Mouse (Mus musculus) small intestine, adult 2 months (tissue): ENCODE data around the gene Sall2. TPM values are rescaled to one million over a fixed set of nuclear protein-coding genes. Genes with fewer than 3 reads are reported as not detected.

Experiments
- H3K27ac ChIP-seq: fragments of 200-500 bp; 2 replicates; pipeline ENCODE4 v1.5.1; 2012; ENCODE audit warnings: low read depth, low read length, control low read depth, inconsistent platforms; ENCODE audit not compliant: insufficient read depth
- H3K27me3 ChIP-seq: fragments of 200-500 bp; 2 replicates; pipeline ENCODE4 v1.6.1; 2012; ENCODE audit warnings: mild to moderate bottlenecking, moderate library complexity, low read length, inconsistent platforms; ENCODE audit not compliant: control insufficient read depth, insufficient read depth
- H3K36me3 ChIP-seq: fragments of 200-500 bp; 2 replicates; pipeline ENCODE4 v1.6.1; 2012; ENCODE audit warnings: mild to moderate bottlenecking, low read length, control low read depth, inconsistent platforms; ENCODE audit not compliant: control insufficient read depth, insufficient read depth
- H3K4me1 ChIP-seq: fragments of 200-500 bp; 2 replicates; pipeline ENCODE4 v1.6.1; 2012; ENCODE audit warnings: low read length, inconsistent platforms, mixed read lengths; ENCODE audit not compliant: control insufficient read depth, insufficient read depth, insufficient read length
- H3K4me3 ChIP-seq: fragments of 200-500 bp; 2 replicates; pipeline ENCODE4 v1.5.1; 2012; ENCODE audit warnings: low read depth, mild to moderate bottlenecking, control low read depth, inconsistent platforms, low read length, moderate library complexity
- CTCF ChIP-seq: fragments of 200-500 bp; IDR thresholded peaks from 2 replicates; pipeline ENCODE4 v1.5.1; 2012; ENCODE audit warnings: low read depth, mild to moderate bottlenecking, control low read depth, inconsistent platforms, low read length, moderate library complexity, mixed read lengths; ENCODE audit not compliant: insufficient replicate concordance, insufficient read length; ENCODE audit errors: extremely low read depth
- POLR2A ChIP-seq: fragments of 200-500 bp; IDR thresholded peaks from 2 replicates; pipeline ENCODE4 v1.6.1; 2012; ENCODE audit warnings: low read depth, mild to moderate bottlenecking, control low read depth, inconsistent platforms, low read length, moderate library complexity
- WGBS: fragments of 180-500 bp; shearing (Covaris S2); methylation state at CpG from one replicate; pipeline ENCODE4 v1.1.7; 2018; 5-methylcytosine and 5-hydroxymethylcytosine counted together
- polyA plus RNA-seq: library from polyadenylated mRNA; depleted of rRNA; stranded (reverse); fragments of >200 nt; gene quantifications from 2 replicates; pipeline ENCODE4 v1.2.3, GENCODE M21; 2012; rRNA removed

Gene Sall2
- polyA plus RNA-seq, 1 experiment, result 1.4 TPM

DNA sequence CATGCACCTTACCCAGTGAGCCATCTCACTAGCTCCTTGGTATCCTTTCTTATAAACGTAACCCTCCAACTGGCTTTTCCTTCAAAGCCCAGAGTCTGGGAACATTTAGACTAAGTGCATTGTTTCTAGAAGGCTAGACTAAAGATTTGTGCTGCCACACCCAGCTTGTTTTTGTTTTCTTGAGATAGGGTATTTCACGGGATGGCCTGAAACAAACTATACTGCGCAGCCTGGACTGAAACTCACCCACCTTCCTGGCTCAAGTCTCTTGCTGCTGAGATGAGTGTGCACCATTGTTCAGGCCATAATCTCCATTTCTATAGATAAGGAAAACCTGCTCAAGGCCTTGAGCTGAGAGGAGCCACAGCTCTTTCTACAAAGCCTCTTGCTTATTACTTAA lies 44.4 kb downstream of the Sall2 start:
- TF ChIP-seq POLR2A (no peak), CTCF (no peak)
- H3K4me1 ChIP-seq, result 0 out of 2 replicates have a peak, but pooled peaks cover 3% of the 10 kb centered on the region
- H3K27me3 ChIP-seq, result no peaks in the 10 kb centered on the region
- 85% methylated on average over 3 of the region's 3 CpGs for WGBS
- no peak overlapping the region for H3K27ac ChIP-seq
- peaks cover 31% of the 10 kb centered on the region for H3K36me3 ChIP-seq
- no peak overlapping the region for H3K4me3 ChIP-seq

DNA sequence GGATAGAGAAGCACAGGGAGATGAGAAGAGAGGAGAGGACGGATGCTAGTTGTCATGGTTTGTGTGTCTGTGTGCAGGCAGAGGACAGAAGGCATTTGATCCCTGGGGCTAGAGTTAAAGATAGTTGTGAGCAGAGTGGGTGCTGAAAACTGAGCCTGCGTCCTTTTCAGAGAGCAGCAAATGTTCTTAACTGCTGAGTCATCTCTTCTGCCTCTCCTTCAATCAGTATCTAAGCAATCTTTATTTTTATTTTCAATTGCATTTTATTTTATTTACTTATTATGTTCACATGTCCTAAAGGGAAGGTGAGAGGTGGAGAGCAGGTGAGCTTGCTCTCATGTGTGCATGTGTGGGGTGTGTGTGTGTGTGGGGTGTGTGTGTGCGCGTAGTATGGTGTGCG lies 44.9 kb downstream of the Sall2 start:
- Histone ChIP-seq H3K4me3 (no peak overlapping the region), H3K27ac (no peak overlapping the region), H3K27me3 (no peaks in the 10 kb centered on the region), H3K4me1 (0 out of 2 replicates have a peak, but pooled peaks cover 3% of the 10 kb centered on the region), H3K36me3 (peaks cover 29% of the 10 kb centered on the region)
- WGBS, result 94% methylated on average over 5 of the region's 5 CpGs
- TF ChIP-seq CTCF (no peak), POLR2A (no peak)

DNA sequence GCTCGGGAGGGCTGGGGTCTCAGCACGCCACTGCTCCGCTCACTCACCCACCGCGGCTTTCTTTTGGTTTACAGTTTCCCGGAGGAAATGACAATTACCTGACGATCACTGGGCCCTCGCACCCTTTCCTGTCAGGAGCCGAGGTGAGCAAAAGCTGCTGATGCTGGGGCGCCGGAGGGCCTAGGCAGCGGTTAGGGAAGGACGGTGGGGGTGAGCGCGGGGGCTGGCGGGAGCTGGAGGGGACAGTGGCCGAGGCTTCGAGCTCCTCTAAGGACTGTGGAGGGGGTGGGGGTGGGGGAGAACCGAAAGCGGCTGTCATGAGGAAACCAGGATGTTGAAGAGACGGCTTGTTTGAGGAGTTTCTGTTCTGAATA lies 48.8 kb downstream of the Sall2 start:
- no peaks in the 10 kb centered on the region for H3K27me3 ChIP-seq
- H3K36me3 ChIP-seq, result no peaks in the 10 kb centered on the region
- 0 out of 2 replicates have a peak, but pooled peaks cover 3% of the 10 kb centered on the region for H3K4me1 ChIP-seq
- WGBS, result 1% methylated on average over 21 of the region's 21 CpGs
- TF ChIP-seq CTCF (no peak), POLR2A (no peak)
- H3K27ac ChIP-seq, result peak overlapping the region; percentile 77
- peak overlapping the region; percentile 99 for H3K4me3 ChIP-seq

DNA sequence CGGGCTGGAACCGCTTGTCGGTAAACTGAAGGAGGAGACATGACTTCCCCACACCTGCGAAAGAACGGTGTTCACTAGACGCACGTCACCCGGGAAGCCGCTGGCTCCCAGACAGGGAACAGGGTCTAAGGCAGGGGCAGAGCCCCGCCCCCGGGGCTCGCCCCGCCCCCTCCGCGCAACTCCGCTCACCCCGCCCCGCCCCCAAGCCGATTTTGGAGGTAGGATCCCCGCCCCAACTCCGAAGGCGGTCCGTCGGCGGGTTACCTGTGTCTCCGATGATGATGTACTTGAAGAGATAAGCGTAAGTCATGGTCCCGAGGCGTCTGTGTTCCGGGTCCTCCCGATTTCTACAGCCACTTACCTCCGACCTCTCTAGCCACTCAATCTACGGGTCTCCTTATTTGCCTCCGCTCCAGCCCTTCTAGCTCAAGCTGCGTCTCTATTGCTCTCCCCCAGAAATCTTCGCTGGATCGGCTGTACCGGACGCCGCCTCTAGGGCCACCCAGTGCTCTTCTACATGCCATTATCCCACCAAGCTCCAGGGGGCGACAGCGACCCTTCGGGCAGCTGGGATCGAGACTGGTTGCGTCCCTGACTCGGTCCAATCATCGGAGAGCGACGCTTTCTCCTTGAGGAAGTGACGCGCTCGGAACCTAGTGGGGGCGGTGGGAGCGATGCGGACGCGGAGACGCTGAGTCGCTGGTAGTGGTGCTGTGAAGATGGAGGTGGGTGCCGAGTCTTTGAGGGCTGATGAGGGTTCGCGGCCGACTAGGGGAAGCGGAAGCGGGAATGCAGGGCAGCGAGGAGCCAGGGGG lies 49.4 kb downstream of the Sall2 start, which contains the start of the genes Tox4 and Rab2b:
Gene Tox4 (plus strand): TSS at position 215 of the 815 bp plus-strand sequence.
Gene Rab2b (minus strand): TSS at position 614 of the 815 bp plus-strand sequence.
- H3K4me1 ChIP-seq, result 0 out of 2 replicates have a peak, but pooled peaks cover 3% of the 10 kb centered on the region
- H3K4me3 ChIP-seq, result peak within 1 kb of the TSS; percentile 99
- peak within 1 kb of the TSS; percentile 77 for H3K27ac ChIP-seq
- WGBS, result under 1% methylated on average over 66 of the region's 66 CpGs
- peaks cover 1% of the 10 kb centered on the region; the same call in 1 of the 2 replicates for H3K36me3 ChIP-seq
- no peaks in the 10 kb centered on the region for H3K27me3 ChIP-seq
- TF ChIP-seq POLR2A, result peak; percentile 71; the same call in 1 of the 2 replicates
- TF ChIP-seq CTCF, result peak; percentile 99

DNA sequence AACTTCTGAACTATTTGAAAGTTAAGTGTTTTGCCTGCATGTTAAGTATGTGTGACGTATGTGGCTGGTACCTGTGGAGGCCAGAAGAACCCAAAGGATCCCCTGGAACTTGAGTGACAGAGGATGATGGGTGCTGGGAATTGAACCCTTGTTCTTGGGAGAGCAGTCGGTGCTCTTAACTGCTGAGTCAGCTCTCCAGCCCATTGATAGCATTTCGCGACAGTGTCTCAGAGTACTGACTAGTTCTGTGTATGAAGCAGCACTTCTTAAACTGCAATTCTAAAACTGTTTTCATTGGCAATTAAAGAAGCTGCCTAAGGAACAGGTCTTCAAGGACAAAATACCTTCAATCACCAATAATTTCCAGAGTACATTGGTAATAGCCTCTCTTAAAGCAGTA lies 51.4 kb downstream of the Sall2 start:
- no peak for TF ChIP-seq POLR2A
- no peak for TF ChIP-seq CTCF
- H3K36me3 ChIP-seq, result peaks cover 6% of the 10 kb centered on the region
- no peak overlapping the region for H3K4me3 ChIP-seq
- H3K27me3 ChIP-seq, result no peaks in the 10 kb centered on the region
- H3K27ac ChIP-seq, result no peak overlapping the region
- WGBS, result 92% methylated on average over 4 of the region's 4 CpGs
- H3K4me1 ChIP-seq, result 0 out of 2 replicates have a peak, but pooled peaks cover 3% of the 10 kb centered on the region

DNA sequence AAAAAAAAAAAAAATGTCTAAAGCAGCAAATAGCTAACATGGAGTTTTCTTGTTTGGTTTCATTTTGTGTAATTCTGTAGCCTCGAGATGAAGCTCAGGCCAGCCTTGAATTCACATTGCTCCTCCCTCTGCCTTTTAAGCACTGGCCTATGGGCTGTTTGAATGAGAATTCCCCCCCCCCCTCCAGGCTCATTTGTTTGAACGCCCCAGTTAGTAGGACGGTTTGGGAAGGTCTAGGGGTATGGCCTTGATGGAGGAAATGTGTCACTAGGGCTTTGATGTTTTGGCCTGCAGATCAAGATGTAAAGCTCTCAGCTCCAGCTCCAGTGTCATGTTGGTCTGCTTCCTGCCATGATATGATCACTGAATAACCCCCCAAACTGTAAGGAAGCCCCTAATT lies 55.8 kb downstream of the Sall2 start:
- Histone ChIP-seq H3K4me1 (no peaks in the 10 kb centered on the region), H3K27ac (no peak overlapping the region), H3K4me3 (no peak overlapping the region), H3K36me3 (peaks cover 6% of the 10 kb centered on the region), H3K27me3 (no peaks in the 10 kb centered on the region)
- WGBS, result 64% methylated on average over 3 of the region's 3 CpGs
- no peak for TF ChIP-seq CTCF
- no peak for TF ChIP-seq POLR2A

Other genes with a start within 250 kb of the Sall2 start
- gene Hnrnpc, start 224.7 kb downstream of the Sall2 start, polyA plus RNA-seq, result 8.4 and 22.4 TPM in 2 replicates
- 0.86 and 1.0 TPM in 2 replicates for gene Rpgrip1, start 218.1 kb downstream of the Sall2 start, polyA plus RNA-seq
- 1.7 and 4.0 TPM in 2 replicates for gene Supt16, start 131.3 kb downstream of the Sall2 start, polyA plus RNA-seq
- 10.5 and 19.6 TPM in 2 replicates for gene Chd8, start 71.0 kb downstream of the Sall2 start, polyA plus RNA-seq
- gene Tox4, start 49.6 kb downstream of the Sall2 start, polyA plus RNA-seq, result 11.7 and 26.0 TPM in 2 replicates
- gene Rab2b, start 49.2 kb downstream of the Sall2 start, polyA plus RNA-seq, result 1.1 and 2.1 TPM in 2 replicates
- 5.7 and 8.2 TPM in 2 replicates for gene Mettl3, start 23.6 kb downstream of the Sall2 start, polyA plus RNA-seq
- not detected in 2 replicates for gene Olfr1513, start 27.6 kb upstream of the Sall2 start, polyA plus RNA-seq
- gene Olfr1512, start 50.4 kb upstream of the Sall2 start, polyA plus RNA-seq, result not detected in 2 replicates
- gene Olfr1511, start 68.6 kb upstream of the Sall2 start, polyA plus RNA-seq, result not detected in 2 replicates
- gene Olfr1510, start 85.6 kb upstream of the Sall2 start, polyA plus RNA-seq, result not detected in 2 replicates
- gene Olfr1509, start 114.2 kb upstream of the Sall2 start, polyA plus RNA-seq, result not detected in 2 replicates
- gene Olfr1508, start 138.7 kb upstream of the Sall2 start, polyA plus RNA-seq, result not detected in 2 replicates
- not detected in 2 replicates for gene Olfr1507, start 167.0 kb upstream of the Sall2 start, polyA plus RNA-seq